Mouse (Mus musculus) cerebellum, adult 2 months (tissue): ENCODE results near the gene Phf11c.

Experiments used
- CTCF ChIP-seq: fragments of 200-500 bp; IDR thresholded peaks from 2 replicates; pipeline ENCODE4 v1.5.1; 2011; ENCODE audit warnings: low read depth, mild to moderate bottlenecking, control low read depth, low read length, moderate library complexity, borderline replicate concordance; ENCODE audit not compliant: insufficient read depth
- POLR2A ChIP-seq: fragments of 200-500 bp; IDR thresholded peaks from 2 replicates; pipeline ENCODE4 v1.6.1; 2011; ENCODE audit warnings: low read length, control low read depth, borderline replicate concordance; ENCODE audit not compliant: insufficient read depth

- TF ChIP-seq CTCF (no peak), POLR2A (no peak)
Observed at GRCm38 (mm10) chr14:59365244-59365644, 29.9 kb downstream of the Phf11c start, which contains the start of gene Phf11d.
